Mouse (Mus musculus) 416B (cell line): ENCODE measurements around the gene Pgm2.

ENCODE experiments used
- DNase-seq: peaks from one replicate; pipeline ENCODE4 v3.0.0; 2011; ENCODE audit warnings: low read depth

The Pgm2 gene

DNA sequence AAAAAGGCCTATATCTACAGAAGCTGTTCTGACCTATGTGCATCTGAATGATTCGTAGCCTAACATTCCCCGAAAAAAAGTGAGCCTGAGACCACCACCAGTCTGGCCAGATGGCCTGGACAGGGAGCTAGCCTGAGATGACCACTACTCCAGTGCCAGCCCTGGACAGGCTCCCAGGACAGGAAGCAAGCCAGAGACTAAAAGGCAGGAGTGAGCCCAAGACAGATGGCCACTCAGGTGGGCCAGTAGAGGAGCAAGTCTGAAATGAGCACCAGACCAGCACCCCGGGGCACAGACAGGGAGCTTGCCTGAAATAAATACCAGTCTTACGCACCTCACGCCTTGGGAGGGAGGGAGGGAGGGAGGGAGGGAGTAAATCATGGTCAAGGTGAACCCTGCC is 51.6 kb downstream of the Pgm2 start:
- DNase-seq: no peak

DNA sequence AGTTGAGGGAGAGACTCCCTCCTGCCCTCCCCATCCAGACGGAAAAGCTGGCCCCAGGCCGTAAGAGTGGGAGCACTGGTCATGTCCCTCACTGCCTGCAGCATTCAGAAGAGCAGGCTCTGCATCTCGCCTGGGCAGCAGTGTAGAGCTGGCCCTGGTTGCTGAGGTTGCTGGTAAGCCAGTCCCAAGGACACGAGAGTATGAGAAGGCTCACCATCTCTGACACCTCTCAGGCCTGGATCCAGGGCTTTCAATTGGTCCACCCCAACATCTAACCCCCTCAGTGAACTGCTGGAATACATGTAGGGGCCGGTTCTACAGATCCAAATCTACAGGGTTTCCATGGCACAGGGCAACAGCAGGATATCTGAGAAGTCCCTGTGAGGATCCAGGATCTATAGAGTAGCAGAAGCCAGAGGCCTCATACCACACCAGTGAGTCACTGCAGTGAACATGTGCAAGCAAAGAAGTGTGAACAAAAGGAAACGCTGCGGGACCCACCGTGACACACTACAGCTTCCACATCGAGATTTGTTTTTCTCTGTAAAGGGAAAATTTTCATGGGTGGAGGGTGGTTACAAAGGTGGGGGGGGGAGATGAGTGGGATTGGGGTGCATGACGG is 53.7 kb downstream of the Pgm2 start:
- DNase-seq: no peak

DNA sequence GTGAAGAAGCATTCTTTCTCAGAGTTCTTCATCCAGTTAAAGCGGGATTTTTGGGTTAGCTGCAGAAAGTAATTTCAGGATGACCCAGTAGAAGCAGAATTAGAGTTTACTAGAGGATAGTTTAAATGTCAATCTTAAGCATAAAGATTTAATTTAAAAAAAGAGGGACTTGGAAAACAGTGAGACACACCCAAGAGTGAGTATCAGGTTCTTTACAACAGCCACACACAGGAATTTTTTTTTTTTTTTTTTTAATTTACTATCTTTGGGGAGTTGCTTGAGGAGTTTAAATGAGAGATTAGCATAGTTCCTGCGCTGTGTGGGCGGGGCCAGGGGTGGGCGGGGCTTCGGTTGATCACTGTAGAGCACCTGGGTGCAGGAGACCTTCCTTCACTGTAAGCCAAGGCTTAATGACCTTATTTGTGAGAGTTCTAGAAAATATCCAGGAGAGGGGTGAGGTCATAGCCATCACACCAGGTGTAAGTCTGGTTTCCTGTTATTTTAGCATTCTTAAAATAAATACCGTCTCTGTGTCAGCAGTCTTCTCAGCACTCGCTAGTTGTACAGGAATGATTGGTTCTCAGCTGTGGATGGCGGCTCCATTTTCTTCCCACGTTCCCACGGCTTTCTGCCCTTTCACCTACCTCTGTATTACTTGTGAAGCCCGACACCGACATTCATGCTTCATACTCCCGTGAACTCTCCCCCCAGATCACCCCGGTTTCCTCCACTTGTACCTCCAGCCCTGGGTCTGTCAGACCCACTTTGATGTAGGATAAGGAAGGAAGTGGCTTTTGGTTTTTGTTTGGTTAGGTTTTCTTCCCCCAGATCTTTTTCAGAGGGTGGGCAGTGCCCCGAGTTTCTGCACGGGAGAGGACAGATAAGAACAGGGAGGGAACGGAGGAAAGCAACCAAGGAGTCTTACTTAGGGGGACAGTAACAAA is 56.7 kb downstream of the Pgm2 start:
- DNase-seq: peak; percentile 82

DNA sequence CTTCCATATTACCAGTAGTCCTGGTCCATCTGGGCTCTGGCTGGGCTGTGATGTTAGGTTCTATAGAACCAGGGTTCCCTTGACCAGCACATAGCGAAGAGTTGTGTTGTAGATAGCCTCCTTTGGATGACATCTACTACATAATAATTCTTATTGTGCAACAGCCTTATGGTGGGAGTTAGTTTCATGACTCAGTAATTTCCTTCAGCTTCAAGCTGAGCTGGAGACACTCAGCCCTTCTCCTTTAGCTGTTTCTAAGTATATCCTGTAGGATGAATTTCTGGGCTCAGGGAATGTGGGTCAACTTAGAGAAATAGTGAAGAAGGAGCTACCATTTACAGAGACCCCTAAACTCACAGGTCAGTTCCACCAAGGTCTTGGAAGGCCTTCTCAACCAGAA is 60.6 kb downstream of the Pgm2 start:
- DNase-seq: peak; percentile 41

DNA sequence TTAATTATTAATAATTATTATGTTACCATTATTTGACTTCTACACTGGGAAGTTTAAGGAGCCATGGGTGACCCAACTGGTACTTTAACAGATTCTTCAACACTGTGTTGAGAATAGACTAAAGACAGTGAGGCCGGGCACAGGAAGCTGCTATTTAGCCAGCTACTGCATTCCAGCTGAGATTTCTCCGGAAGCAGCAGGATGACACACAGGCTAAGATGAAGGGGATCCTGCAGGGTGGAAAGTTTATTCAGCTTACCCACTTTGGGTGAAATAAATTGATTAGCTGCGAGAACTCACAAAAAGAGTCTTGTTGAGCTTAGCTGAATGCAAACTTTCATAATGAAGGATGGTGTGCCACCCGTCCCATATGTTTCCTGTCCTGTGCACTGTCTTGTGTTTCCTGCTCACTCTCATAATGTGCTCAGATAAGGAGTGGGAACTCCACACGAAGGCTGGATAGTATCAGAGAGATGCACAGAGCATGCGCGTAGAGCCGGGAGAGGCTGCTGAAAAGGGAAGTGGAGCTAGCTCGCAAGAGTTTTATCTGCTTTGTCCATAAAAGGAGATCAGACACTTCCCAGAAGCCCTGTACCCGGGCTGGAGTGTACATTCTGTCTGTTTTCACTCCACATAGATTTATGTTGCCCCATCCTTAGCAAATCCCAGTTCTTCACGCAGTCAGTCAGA is 63.3 kb downstream of the Pgm2 start, which contains the start of gene Tbc1d1:
Gene Tbc1d1 (plus strand): TSS at position 445 of the 690 bp plus-strand sequence.
- DNase-seq: peak; percentile 90

DNA sequence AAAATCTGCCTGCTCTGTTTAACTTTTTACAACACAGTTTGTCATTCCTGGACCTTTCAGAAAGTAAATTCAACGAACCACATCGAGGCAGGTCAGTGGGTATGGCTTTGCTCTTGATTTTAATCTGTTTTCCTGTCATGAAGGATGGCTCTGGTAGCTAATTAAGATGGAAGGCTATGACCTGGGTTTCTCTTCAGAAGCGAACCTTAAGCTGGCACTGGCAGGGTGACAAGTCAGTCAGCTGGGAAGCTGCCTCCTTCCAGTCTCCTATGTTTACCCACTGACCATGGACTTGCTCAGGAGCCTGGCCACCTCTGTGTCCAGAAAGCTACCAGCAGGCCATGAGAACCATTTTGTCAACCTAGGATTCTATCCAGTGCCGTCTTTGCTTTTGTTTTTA is 63.8 kb downstream of the Pgm2 start:
- DNase-seq: no peak

DNA sequence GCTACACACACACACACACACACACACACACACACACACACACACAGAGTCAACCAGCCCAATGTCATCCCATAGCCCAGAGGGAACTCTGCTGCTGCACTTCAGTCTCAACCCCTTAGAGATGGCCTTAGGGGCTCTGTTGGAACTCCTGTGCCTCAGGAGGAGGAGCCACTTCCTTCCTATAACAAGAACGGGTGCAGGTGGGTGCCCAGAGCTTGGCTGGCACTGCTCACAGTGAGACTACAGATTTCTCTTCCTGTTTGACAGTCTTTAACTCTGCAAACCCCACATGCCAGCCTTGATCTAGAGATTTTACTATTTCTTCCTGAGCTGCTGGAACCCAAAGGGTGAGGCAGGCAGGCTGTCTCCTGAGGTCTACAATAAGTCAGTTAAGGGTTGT is 65.2 kb downstream of the Pgm2 start:
- DNase-seq: peak; percentile 42

DNA sequence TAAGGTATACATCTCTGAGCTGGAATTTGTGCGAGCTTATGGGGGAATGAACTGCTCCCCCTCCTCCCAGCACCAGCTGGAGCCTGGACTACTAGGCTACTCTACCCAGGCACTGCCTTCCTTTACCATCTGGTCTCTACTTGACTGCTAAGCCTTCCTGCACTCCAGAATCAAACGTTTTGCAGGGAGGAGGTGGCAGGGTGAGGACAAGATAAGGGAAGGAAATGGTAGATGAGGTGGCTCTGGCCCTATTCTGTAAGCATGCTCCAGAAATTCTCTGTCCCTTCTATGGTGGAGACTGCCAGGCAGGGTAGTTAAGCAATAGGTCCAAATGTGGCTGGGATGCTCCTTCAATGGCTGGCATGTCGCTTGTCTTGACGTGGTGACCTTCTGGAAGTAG is 65.8 kb downstream of the Pgm2 start:
- DNase-seq: no peak

DNA sequence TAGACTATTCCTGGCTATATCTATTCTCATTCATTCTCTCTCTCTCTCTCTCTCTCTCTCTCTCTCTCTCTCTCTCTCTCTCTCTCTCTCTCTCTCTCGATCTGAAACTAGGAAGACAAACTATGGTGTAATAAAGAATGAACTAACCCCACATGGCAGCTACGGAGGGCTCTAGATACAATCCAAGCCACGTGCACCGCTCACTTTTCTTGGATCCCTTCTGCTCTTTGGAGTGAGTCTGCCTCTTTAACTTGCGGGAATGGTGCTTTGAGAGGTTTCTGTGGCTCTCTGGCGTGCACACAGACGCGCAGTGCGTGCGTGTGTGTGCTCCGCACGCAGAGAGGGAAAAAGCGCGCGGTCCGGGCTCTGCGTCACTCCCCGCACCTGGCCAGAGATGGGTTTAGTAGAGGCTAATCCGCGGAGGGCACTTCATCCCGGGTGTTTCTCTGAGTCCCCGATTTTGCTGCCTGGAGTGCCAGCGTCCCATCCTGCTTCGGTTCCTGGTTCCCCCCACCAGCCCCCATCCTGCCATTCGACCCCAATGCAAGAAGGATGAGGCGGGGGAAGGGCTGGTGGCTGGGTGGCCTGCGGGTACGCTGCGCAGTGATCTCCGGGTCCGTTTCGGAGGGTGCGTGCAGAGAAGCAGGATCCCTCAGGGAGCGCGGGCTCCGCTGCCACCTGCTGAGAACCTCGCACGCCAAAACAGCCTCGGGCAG is 66.5 kb downstream of the Pgm2 start:
- no peak for DNase-seq

DNA sequence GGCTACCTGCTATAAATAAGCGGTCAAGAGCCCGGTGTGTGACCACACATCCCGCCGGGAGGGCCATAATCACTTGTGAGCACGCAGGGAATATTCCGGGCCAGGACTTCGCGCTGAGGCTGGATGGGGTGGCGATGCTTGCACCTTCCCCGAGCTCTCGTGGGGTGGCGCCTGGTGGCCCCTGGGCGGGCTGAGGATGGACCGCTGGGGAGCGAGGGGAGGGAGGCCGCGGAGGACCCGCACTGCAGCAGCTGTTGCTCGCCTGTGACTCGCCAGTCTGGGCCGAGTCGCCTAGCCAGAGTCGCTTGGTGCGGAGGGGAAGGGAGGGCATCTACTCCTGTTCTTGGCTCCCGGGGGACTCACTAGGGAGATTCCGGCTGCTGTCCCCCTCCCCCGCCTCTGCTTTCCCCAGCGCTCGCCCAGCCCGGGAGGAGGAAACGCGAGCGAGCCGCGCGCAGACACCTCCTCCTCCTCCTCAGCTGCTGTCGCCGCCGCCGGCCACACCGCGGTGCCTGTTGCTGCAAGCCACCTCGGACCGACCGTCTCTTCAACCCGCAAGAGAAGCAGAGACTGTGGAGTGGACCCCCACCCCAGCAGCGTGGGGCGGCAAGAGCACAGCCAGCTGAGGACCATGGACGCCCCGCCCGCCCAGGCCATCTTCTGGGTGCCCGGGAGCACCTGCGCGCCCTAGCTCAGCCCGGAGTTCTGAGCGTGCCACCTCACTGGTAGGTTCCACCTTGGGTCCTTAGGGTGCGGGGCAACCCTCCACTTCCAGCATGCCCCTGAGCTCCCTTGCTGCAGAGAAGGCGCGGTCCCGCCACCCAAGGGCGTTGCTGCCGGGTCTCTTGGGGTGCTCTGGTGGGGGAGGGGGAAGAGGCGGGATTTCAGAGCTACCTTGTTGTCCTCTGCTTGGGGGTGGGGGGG is 67.3 kb downstream of the Pgm2 start:
- peak; percentile 65 for DNase-seq

DNA sequence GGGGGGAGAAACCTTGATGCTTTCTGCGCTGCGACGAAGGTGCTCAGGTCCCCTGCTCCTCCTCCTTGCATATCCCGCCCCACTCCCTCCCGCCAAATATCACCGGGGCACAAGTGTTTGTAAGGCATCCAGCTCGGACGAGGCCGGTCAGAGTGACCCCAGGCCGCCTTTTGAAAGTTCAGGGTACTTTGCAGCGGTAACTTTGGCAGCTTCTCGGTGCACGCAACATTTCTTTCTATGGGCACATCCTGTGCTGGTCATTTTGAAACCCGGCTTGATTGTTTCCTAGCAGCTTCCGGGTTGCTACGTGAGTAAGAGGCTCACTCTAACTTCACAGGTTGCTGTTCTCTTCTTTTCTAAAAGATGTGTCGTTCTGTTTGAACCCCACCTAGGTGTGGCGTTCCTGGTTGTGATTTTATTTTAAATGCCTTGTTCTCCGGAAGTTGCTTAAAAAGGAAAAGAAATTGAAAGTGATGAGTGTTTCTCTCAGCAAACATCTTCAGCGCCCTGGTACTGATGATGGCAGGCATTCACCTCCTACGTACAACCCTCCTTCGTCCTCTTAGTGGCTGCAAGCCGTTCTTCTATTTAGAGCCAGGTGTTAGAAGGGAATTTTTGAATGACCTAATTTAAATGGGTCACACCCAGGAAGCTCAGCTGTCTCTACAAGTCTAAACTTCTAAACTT is 68.1 kb downstream of the Pgm2 start:
- DNase-seq: peak; percentile 52

DNA sequence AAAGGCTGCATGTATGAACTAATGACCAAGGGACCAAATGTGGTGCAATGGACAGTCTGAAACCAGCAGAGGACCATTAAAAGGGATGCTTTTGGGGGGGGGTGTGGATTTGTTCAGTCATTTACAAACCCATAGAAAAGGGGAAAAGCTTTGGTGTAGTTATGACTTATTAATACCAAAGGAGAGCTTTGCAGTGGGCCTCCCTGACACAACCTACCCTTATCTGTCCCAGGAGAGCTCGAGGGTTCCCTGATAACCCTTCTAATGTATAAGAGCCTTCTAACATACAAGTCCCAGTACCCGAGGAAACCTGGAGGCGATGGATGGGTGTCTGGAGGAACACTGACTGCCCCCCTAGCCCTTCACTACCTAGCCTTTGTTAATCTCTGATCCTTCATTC is 69.2 kb downstream of the Pgm2 start:
- no peak for DNase-seq

DNA sequence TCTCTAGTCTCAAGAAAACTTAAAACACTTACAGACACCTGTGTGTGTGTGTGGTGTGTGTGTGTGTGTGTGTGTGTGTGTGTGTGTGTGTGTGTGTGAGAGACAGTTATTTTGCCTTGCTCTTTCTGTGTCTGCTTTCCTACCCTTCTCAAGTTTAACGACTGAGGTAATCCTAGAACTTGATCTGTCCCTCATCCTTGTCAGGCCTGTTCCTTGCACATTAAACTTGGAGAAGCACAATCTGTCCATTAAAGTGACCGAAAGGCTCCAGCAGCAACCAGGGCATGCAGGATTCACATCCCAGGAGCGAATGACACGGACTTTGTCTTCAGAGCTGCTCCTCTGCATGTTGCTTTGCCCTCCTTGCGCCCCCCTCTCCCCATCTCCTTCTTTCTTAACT is 69.8 kb downstream of the Pgm2 start:
- DNase-seq: no peak

DNA sequence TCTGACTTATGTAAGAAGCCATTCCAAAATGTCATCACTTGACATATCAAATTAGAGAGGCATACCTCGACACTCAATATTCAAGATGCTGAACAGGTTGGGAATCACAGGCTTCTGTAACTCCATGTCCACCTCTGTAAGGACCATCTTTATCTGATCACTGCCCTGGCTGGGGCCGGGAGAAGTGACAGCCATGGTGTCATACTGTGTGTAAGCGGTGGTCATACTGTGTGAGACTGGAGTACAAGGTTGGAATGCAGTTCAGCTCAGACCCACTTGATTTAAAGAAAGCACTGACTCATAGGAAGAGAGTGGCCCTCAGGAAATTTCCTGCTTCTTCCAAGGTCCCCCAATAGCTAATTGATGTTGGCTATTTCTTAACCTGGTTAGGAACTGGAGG is 71.7 kb downstream of the Pgm2 start:
- no peak for DNase-seq

DNA sequence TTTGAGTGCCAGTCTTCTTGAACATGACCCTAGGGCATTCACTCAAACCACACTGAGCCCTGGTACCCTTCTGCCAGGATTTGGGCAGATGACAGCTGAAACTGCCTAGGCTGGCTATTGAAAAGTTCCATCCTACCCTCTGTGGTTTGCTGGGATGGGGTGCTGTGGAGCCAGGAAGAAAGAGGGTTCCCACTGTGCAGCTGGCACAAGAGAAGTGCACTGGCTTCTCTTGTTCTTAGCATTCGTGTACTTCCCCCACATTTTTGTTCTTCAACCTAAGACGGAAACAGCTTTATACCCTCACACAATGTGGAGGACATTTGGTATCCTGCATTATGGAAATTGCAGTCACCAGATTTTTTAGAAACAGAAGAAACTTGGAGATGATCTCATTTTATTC is 73.1 kb downstream of the Pgm2 start:
- no peak for DNase-seq

DNA sequence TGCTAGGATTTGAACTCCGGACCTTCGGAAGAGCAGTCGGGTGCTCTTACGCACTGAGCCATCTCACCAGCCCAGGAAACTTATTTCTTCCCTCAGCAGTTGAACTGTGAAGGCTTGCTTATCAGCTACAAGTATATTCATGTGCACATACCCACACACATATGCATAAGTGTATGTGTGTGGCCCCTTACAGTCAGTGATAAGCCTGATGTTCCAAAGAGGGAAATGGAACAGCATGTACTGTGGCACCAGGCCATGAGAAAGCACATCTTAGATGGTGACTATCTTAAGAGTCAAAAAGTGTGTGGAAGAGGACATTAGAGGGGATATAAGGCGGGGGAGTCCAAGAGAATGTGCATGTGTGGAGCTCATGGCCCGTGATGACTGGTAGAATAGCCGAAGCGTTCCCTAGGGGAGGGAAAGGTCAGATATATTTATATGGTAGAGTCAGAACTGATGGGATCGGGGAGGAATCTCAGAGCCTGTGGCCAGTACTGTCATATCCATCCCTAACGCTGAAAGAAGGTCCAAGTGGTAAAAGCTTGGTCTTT is 76.3 kb downstream of the Pgm2 start:
- DNase-seq: no peak

DNA sequence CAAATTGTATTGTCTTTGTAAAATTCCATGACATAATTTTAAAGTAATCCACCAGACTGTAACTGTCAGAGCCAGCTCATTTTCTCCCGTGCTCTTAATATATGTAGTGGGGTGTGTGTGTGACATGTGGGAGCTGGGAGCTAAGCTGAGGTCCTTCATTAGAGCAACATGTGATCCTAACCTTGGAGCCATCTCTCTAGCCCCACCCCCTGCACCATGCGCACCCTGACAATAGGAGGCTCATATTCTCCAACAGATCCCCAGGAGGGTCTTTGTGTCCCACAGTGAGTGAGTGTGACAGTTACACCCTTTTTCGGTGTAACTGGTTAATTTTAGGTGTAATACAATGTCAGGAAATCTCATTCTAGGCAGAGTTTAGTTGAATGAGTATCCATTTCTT is 80.1 kb downstream of the Pgm2 start:
- DNase-seq: no peak

DNA sequence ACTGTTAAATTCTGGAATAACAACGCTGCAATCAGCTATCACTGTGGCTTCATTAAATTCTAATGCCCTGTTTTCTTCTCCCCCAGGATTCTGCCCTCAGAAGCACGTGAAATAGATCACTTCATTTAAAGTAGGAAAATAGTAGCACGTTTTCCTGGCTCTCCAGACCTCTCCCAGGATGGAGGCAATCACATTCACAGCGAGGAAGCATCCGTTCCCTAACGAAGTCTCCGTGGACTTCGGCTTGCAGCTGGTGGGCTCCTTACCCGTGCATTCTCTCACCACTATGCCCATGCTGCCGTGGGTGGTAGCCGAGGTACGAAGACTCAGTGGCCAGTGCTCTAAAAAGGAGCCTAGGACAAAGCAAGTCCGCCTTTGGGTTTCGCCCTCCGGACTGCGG is 80.6 kb downstream of the Pgm2 start:
- DNase-seq: no peak

DNA sequence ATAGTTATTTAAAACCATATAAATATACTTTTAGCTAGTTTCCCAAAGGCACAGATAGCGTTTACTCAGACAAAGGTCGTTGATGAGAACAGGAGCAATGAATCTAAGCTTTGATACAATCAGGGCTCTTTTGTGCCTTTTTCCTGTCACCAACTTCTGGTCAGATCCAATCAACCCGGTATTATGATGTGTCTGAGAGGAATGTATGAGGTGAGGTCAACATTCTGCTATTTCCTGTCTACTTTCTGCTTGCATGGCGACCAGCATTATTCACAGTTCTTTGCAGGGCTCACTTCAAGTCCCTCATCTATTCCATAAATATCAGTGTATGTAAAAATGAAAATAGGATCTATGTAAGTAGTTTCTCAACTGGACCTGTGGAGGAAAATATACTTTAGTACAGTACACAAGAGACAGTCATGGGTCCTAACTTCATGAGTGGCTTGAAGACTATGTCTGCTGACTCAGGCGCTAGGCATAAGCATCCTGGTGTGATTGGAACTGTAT is 81.7 kb downstream of the Pgm2 start:
- no peak for DNase-seq
